19 mouse cellular contexts compared by ENCODE assay signal in genomic region chr11:87747716-87748115, GRCm38 (mm10). TPM values are rescaled to one million over a fixed set of nuclear protein-coding genes. Genes with fewer than 3 reads are reported as not detected.
DNase-seq lines count a peak whose midpoint lies in the region; ATAC-seq and TF ChIP-seq lines count a peak whose summit lies in the region.
"Had no signal": no experiment of that assay in that cellular context is flagged by ENCODE, and none has a peak within 500 bp of the region (broad histone marks: within the 10 kb centered on the region; RNA-seq: fewer than 3 reads in every experiment).

No protein-coding gene starts in this region.

- no peak overlapping the region for H3K4me3 ChIP-seq in forebrain, postnatal 0 days (ENCODE audit: low read depth, low read length)
- no peak overlapping the region for H3K4me3 ChIP-seq in forebrain, embryonic 13.5 days
- H3K4me3 ChIP-seq in midbrain, embryonic 11.5 days (ENCODE audit: low read depth, low read length): no peak overlapping the region
- no peak overlapping the region for H3K4me3 ChIP-seq in midbrain, postnatal 0 days (ENCODE audit: low read depth, low read length)
- no peak overlapping the region for H3K4me3 ChIP-seq in bone marrow, adult 2 months (replicated peaks; ENCODE audit: control insufficient read depth, low read depth, low read length)
- H3K4me3 ChIP-seq in myocyte: no peak overlapping the region
- H3K4me3 ChIP-seq in hindbrain, postnatal 0 days (ENCODE audit: low read length): no peak overlapping the region
- H3K4me3 ChIP-seq: forebrain, embryonic 12.5 days had no signal

- no peak overlapping the region for H3ac ChIP-seq in myocyte (ENCODE audit: control insufficient read depth, insufficient read length)

- no peak for TF ChIP-seq POLR2A in bone marrow, adult 2 months (IDR thresholded peaks at IDR 0.05; ENCODE audit: borderline replicate concordance, control insufficient read depth, low read depth, low read length)
- no peak for TF ChIP-seq POLR2A in myocyte (IDR thresholded peaks at IDR 0.05; ENCODE audit: insufficient read length, low read depth)

- 75% methylated on average over 7 of the region's 7 CpGs for WGBS in forebrain, postnatal 0 days
- WGBS in forebrain, embryonic 13.5 days: 92% methylated on average over 7 of the region's 7 CpGs
- WGBS in midbrain, embryonic 11.5 days: 92% methylated on average over 7 of the region's 7 CpGs
- WGBS in midbrain, postnatal 0 days: 91% methylated on average over 7 of the region's 7 CpGs
- 83% methylated on average over 7 of the region's 7 CpGs for whole genome bisulfite sequencing in bone marrow, adult 2 months
- 91% methylated on average over 7 of the region's 7 CpGs for WGBS in hindbrain, postnatal 0 days

- peak; percentile 54 for ATAC-seq in forebrain, postnatal 0 days
- ATAC-seq in forebrain, embryonic 13.5 days: no peak
- ATAC-seq in midbrain, embryonic 11.5 days (ENCODE audit: low FRiP score): no peak
- no peak for ATAC-seq in midbrain, postnatal 0 days (ENCODE audit: low FRiP score)
- ATAC-seq in hindbrain, postnatal 0 days: no peak
- ATAC-seq: intestine, embryonic 15.5 days had no signal

- H3K27ac ChIP-seq in forebrain, postnatal 0 days (ENCODE audit: low read depth, low read length): peak overlapping the region; percentile 29; the same call in 1 of the 2 replicates
- H3K27ac ChIP-seq in forebrain, embryonic 13.5 days: no peak overlapping the region
- H3K27ac ChIP-seq in midbrain, embryonic 11.5 days (ENCODE audit: low read depth, low read length): no peak overlapping the region
- no peak overlapping the region for H3K27ac ChIP-seq in midbrain, postnatal 0 days (ENCODE audit: low read depth, low read length)
- H3K27ac ChIP-seq in bone marrow, adult 2 months (ENCODE audit: control insufficient read depth, insufficient read depth, low read depth, low read length, poor library complexity): peak overlapping the region; percentile 98
- no peak overlapping the region for H3K27ac ChIP-seq in hindbrain, postnatal 0 days
- H3K27ac ChIP-seq: forebrain, embryonic 12.5 days; intestine, embryonic 15.5 days had no signal

- peaks cover 10% of the 10 kb centered on the region for H3K36me3 ChIP-seq in forebrain, postnatal 0 days (ENCODE audit: insufficient read depth)
- H3K36me3 ChIP-seq in forebrain, embryonic 13.5 days (ENCODE audit: poor library complexity, severe bottlenecking): peaks cover 24% of the 10 kb centered on the region
- H3K36me3 ChIP-seq in midbrain, embryonic 11.5 days (ENCODE audit: control insufficient read depth, insufficient read depth, low read length): peaks cover 3% of the 10 kb centered on the region; the same call in 1 of the 2 replicates
- H3K36me3 ChIP-seq in midbrain, postnatal 0 days (ENCODE audit: insufficient read depth, low read length): peaks cover 14% of the 10 kb centered on the region
- peaks cover 16% of the 10 kb centered on the region for H3K36me3 ChIP-seq in myocyte (ENCODE audit: control insufficient read depth, insufficient read depth)
- peaks cover 16% of the 10 kb centered on the region for H3K36me3 ChIP-seq in hindbrain, postnatal 0 days (ENCODE audit: insufficient read depth, low read length)

- H3K4me1 ChIP-seq in forebrain, postnatal 0 days (ENCODE audit: insufficient read depth): no peaks in the 10 kb centered on the region
- no peaks in the 10 kb centered on the region for H3K4me1 ChIP-seq in forebrain, embryonic 13.5 days
- H3K4me1 ChIP-seq in midbrain, embryonic 11.5 days (ENCODE audit: control insufficient read depth, insufficient read depth, low read length): no peaks in the 10 kb centered on the region
- H3K4me1 ChIP-seq in midbrain, postnatal 0 days (ENCODE audit: insufficient read depth, low read length): no peaks in the 10 kb centered on the region
- peaks cover 15% of the 10 kb centered on the region for H3K4me1 ChIP-seq in bone marrow, adult 2 months (ENCODE audit: control insufficient read depth, insufficient read depth, low read length)
- no peaks in the 10 kb centered on the region for H3K4me1 ChIP-seq in hindbrain, postnatal 0 days (ENCODE audit: insufficient read depth, low read length)
- H3K4me1 ChIP-seq: forebrain, embryonic 12.5 days had no signal

- no peaks in the 10 kb centered on the region for H3K9me3 ChIP-seq in forebrain, postnatal 0 days (ENCODE audit: low read length)
- H3K9me3 ChIP-seq in forebrain, embryonic 13.5 days (replicated peaks): no peaks in the 10 kb centered on the region
- H3K9me3 ChIP-seq in midbrain, embryonic 11.5 days (ENCODE audit: control insufficient read depth, low read length): no peaks in the 10 kb centered on the region
- no peaks in the 10 kb centered on the region for H3K9me3 ChIP-seq in midbrain, postnatal 0 days (ENCODE audit: low read length)
- no peaks in the 10 kb centered on the region for H3K9me3 ChIP-seq in hindbrain, postnatal 0 days (ENCODE audit: low read length)
- H3K9me3 ChIP-seq: forebrain, embryonic 12.5 days; intestine, embryonic 15.5 days had no signal

- H3K4me2 ChIP-seq in forebrain, postnatal 0 days (ENCODE audit: low read depth): no peak overlapping the region
- no peak overlapping the region for H3K4me2 ChIP-seq in forebrain, embryonic 13.5 days
- no peak overlapping the region for H3K4me2 ChIP-seq in midbrain, embryonic 11.5 days
- H3K4me2 ChIP-seq in midbrain, postnatal 0 days (ENCODE audit: low read depth, low read length, poor library complexity, severe bottlenecking): no peak overlapping the region
- H3K4me2 ChIP-seq in myocyte (ENCODE audit: low read depth): no peak overlapping the region
- no peak overlapping the region for H3K4me2 ChIP-seq in hindbrain, postnatal 0 days (ENCODE audit: low read depth, low read length)
- H3K4me2 ChIP-seq: forebrain, embryonic 12.5 days had no signal

- H3K27me3 ChIP-seq in forebrain, postnatal 0 days (ENCODE audit: insufficient read depth, low read length): no peaks in the 10 kb centered on the region
- 0 out of 2 replicates have a peak, but pooled peaks cover 4% of the 10 kb centered on the region for H3K27me3 ChIP-seq in forebrain, embryonic 13.5 days
- no peaks in the 10 kb centered on the region for H3K27me3 ChIP-seq in midbrain, embryonic 11.5 days (ENCODE audit: control insufficient read depth, insufficient read depth, low read length)
- no peaks in the 10 kb centered on the region for H3K27me3 ChIP-seq in midbrain, postnatal 0 days (ENCODE audit: insufficient read depth, low read length)
- no peaks in the 10 kb centered on the region for H3K27me3 ChIP-seq in myocyte (ENCODE audit: control insufficient read depth, insufficient read depth, insufficient read length)
- H3K27me3 ChIP-seq in hindbrain, postnatal 0 days (ENCODE audit: insufficient read depth, low read length): no peaks in the 10 kb centered on the region
- H3K27me3 ChIP-seq: forebrain, embryonic 12.5 days; intestine, embryonic 15.5 days had no signal

- TF ChIP-seq CTCF in forebrain, postnatal 0 days (IDR thresholded peaks at IDR 0.05; ENCODE audit: low read depth): no peak
- TF ChIP-seq CTCF in midbrain, postnatal 0 days (IDR thresholded peaks at IDR 0.05): no peak
- no peak for TF ChIP-seq CTCF in bone marrow, adult 2 months (IDR thresholded peaks at IDR 0.05; ENCODE audit: control insufficient read depth, insufficient read depth, low read length)
- TF ChIP-seq CTCF in hindbrain, postnatal 0 days (IDR thresholded peaks at IDR 0.05; ENCODE audit: low read depth): no peak

- no peak overlapping the region for H3K9ac ChIP-seq in forebrain, postnatal 0 days
- H3K9ac ChIP-seq in forebrain, embryonic 13.5 days: no peak overlapping the region
- H3K9ac ChIP-seq in midbrain, embryonic 11.5 days (ENCODE audit: low read length): no peak overlapping the region
- H3K9ac ChIP-seq in midbrain, postnatal 0 days (replicated peaks; ENCODE audit: low read length, poor library complexity, severe bottlenecking): no peak overlapping the region
- H3K9ac ChIP-seq in hindbrain, postnatal 0 days (replicated peaks; ENCODE audit: low read length): no peak overlapping the region
- H3K9ac ChIP-seq: forebrain, embryonic 12.5 days; intestine, embryonic 15.5 days had no signal

- peak; percentile 51 for DNase-seq in forebrain, postnatal 0 days
- peak; percentile 26 for DNase-seq in midbrain, embryonic 11.5 days (ENCODE audit: low spot score, missing footprints)
- no peak for DNase-seq in midbrain, postnatal 0 days (ENCODE audit: low spot score)
- DNase-seq in right cerebral cortex, adult 18-20 months: no peak
- DNase-seq in hindbrain, postnatal 0 days (ENCODE audit: low spot score): no peak
- DNase-seq: adrenal gland, adult 2 months; cerebellum, adult 2 months; heart, adult 18-20 months; lung, adult 18-20 months; lung, postnatal 36 days; midbrain, embryonic 14.5 days had no signal

- H3K79me2 ChIP-seq in myocyte (ENCODE audit: control insufficient read depth, insufficient read depth): no peaks in the 10 kb centered on the region

RNA-seq across cellular contexts. Expression of gene Supt4a, which starts 10.4 kb away (rescaled TPM):
- total RNA-seq in forebrain, postnatal 0 days (2014; rRNA removed): 64.9 and 78.5 TPM in 2 replicates
- polyA plus RNA-seq in forebrain, postnatal 0 days (2015; fragmentation: Nextera tagmentation; extraction: Ambion mirVana): 141 and 159 TPM in 2 replicates
- 168 and 177 TPM in 2 replicates for polyA plus RNA-seq in forebrain, embryonic 13.5 days (2015; fragmentation: Nextera tagmentation; extraction: Ambion mirVana)
- 148 and 163 TPM in 2 replicates for polyA plus RNA-seq in midbrain, embryonic 11.5 days (2014; fragmentation: Nextera tagmentation; extraction: Ambion mirVana)
- total RNA-seq in midbrain, postnatal 0 days (2014; rRNA removed): 47.8 and 55.4 TPM in 2 replicates
- polyA plus RNA-seq in midbrain, postnatal 0 days (2015; fragmentation: Nextera tagmentation; extraction: Ambion mirVana): 122 and 128 TPM in 2 replicates
- 38.9 and 127 TPM in 2 replicates for polyA plus RNA-seq in bone marrow, adult 2 months (2011; ENCODE audit: insufficient read depth, insufficient read length, low replicate concordance, missing spikeins)
- 159 TPM for polyA plus RNA-seq in myocyte (2012; fragmentation: generic; extraction: Trizol)
- 60.7 and 63.5 TPM in 2 replicates for total RNA-seq in hindbrain, postnatal 0 days (2014; rRNA removed)
- 125 and 135 TPM in 2 replicates for polyA plus RNA-seq in hindbrain, postnatal 0 days (2015; fragmentation: Nextera tagmentation; extraction: Ambion mirVana)

RNA-seq across cellular contexts. Expression of gene Tspoap1, which starts 12.6 kb away (rescaled TPM):
- 119 and 199 TPM in 2 replicates for total RNA-seq in forebrain, postnatal 0 days (2014; rRNA removed)
- 10.5 and 20.1 TPM in 2 replicates for polyA plus RNA-seq in forebrain, postnatal 0 days (2015; fragmentation: Nextera tagmentation; extraction: Ambion mirVana)
- polyA plus RNA-seq in forebrain, embryonic 13.5 days (2015; fragmentation: Nextera tagmentation; extraction: Ambion mirVana): 20.7 and 29.1 TPM in 2 replicates
- 7.0 and 9.0 TPM in 2 replicates for polyA plus RNA-seq in midbrain, embryonic 11.5 days (2014; fragmentation: Nextera tagmentation; extraction: Ambion mirVana)
- total RNA-seq in midbrain, postnatal 0 days (2014; rRNA removed): 206 and 215 TPM in 2 replicates
- 47.3 and 57.8 TPM in 2 replicates for polyA plus RNA-seq in midbrain, postnatal 0 days (2015; fragmentation: Nextera tagmentation; extraction: Ambion mirVana)
- polyA plus RNA-seq in bone marrow, adult 2 months (2011; ENCODE audit: insufficient read depth, insufficient read length, low replicate concordance, missing spikeins): 18.0 and 50.9 TPM in 2 replicates
- 0.04 TPM for polyA plus RNA-seq in myocyte (2012; fragmentation: generic; extraction: Trizol)
- total RNA-seq in hindbrain, postnatal 0 days (2014; rRNA removed): 103 and 137 TPM in 2 replicates
- polyA plus RNA-seq in hindbrain, postnatal 0 days (2015; fragmentation: Nextera tagmentation; extraction: Ambion mirVana): 33.2 and 35.6 TPM in 2 replicates
- total RNA-seq: gastrocnemius, adult 8-10 months had no signal

RNA-seq across cellular contexts. Expression of gene Mpo, which starts 45.7 kb away (rescaled TPM):
- 0.33 and 0.46 TPM in 2 replicates for total RNA-seq in forebrain, postnatal 0 days (2014; rRNA removed)
- 0.21 TPM in 1 of 2 replicates, not detected in the other for polyA plus RNA-seq in forebrain, postnatal 0 days (2015; fragmentation: Nextera tagmentation; extraction: Ambion mirVana)
- polyA plus RNA-seq in forebrain, embryonic 13.5 days (2015; fragmentation: Nextera tagmentation; extraction: Ambion mirVana): 0.17 and 0.44 TPM in 2 replicates
- 2.6 and 2.9 TPM in 2 replicates for polyA plus RNA-seq in midbrain, embryonic 11.5 days (2014; fragmentation: Nextera tagmentation; extraction: Ambion mirVana)
- 0.19 TPM in 1 of 2 replicates, not detected in the other for total RNA-seq in midbrain, postnatal 0 days (2014; rRNA removed)
- 0.20 TPM in 1 of 2 replicates, not detected in the other for polyA plus RNA-seq in midbrain, postnatal 0 days (2015; fragmentation: Nextera tagmentation; extraction: Ambion mirVana)
- 330 and 630 TPM in 2 replicates for polyA plus RNA-seq in bone marrow, adult 2 months (2011; ENCODE audit: insufficient read depth, insufficient read length, low replicate concordance, missing spikeins)
- polyA plus RNA-seq in myocyte (2012; fragmentation: generic; extraction: Trizol): not detected
- total RNA-seq in hindbrain, postnatal 0 days (2014; rRNA removed): 0.37 TPM in 1 of 2 replicates, not detected in the other
- 0.10 and 0.55 TPM in 2 replicates for polyA plus RNA-seq in hindbrain, postnatal 0 days (2015; fragmentation: Nextera tagmentation; extraction: Ambion mirVana)
- total RNA-seq: ES-E14; gastrocnemius, adult 8-10 months; heart, adult 18-20 months; left cerebral cortex, postnatal 36 days had no signal
- polyA plus RNA-seq: adrenal gland, adult 2 months had no signal

Comparison
In these comparisons a context has a peak if more than half of its experiments do, and no peak if none do; other contexts are left out.
1. DNase-seq: peak in forebrain, postnatal 0 days (single experiment) and midbrain, embryonic 11.5 days (single experiment); none in midbrain, postnatal 0 days (single experiment), right cerebral cortex, adult 18-20 months (single experiment) and hindbrain, postnatal 0 days (single experiment).
2. H3K27ac ChIP-seq: peak in forebrain, postnatal 0 days (single experiment) and bone marrow, adult 2 months (single experiment); none in forebrain, embryonic 13.5 days (single experiment), midbrain, embryonic 11.5 days (single experiment), midbrain, postnatal 0 days (single experiment) and hindbrain, postnatal 0 days (single experiment).
3. RNA of gene Mpo, which starts 45.7 kb away (polyA plus RNA-seq): 330 to 630 TPM in bone marrow, adult 2 months; 2.6 to 2.9 TPM in midbrain, embryonic 11.5 days, 0.17 to 0.44 TPM in forebrain, embryonic 13.5 days, 0.21 TPM in forebrain, postnatal 0 days, 0.10 to 0.55 TPM in hindbrain, postnatal 0 days, not detected in myocyte (single experiment) and 0.20 TPM in midbrain, postnatal 0 days; every median in the first group is over 10 times any median in the second.